Mouse (Mus musculus): ENCODE data around the gene Tcte2. TPM values are rescaled to one million over a fixed set of nuclear protein-coding genes. Genes with fewer than 3 reads are reported as not detected.
A peak's percentile ranks its signal among the peaks of the same experiment; 100 is the strongest.
"Not testable (repeated sequence)": the region's sequence is repeated elsewhere in the genome, so short reads cannot be mapped to it uniquely, and the experiment has no call there.

Gene Tcte2
- polyA plus RNA-seq, 1 experiment: 1.5 TPM

DNA sequence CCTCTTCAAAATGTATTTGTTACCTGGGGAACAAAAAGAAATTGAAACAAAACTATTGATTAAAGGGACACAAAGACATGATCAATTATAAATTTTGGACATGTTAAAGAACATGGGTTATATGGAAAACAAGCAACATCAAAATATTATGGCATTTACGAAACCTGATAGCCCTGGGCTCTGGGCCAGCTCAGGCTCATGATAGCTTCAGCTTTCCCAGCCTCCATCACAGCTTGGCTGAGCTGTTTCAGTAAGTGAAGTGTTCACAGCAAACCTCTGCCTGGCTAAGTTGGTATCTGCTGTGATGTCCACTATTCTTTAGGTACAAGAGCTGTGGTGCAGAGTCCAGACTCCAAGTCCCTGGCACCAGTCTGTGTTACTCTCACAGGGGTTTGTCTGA, 67.4 kb downstream of the Tcte2 start:
- no peak for DNase-seq (ENCODE audit: low read depth, low spot score)
- 49% methylated on average over 1 of the region's 1 CpGs for WGBS

DNA sequence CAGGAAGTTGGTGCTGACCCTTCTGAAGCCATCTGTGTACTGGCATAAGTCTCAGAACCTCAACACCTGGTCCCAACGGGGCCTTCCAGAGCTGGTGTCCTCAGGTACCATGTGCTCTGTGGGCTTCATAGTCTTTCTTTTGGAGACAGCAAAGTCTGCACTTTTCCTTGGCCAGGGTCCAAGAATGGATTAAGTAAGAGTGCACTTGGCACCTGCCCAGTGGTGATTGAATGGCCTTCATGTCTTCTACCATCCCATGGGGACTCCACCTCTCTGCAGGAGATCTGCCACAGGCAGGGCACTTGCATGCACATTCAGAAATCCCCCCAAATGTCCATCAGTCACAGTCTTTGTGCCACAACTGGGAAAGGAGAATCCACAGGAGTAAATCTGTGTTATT, 74.0 kb downstream of the Tcte2 start:
- no peak for DNase-seq (ENCODE audit: low read depth, low spot score)
- WGBS: 34% methylated on average over 1 of the region's 1 CpGs

DNA sequence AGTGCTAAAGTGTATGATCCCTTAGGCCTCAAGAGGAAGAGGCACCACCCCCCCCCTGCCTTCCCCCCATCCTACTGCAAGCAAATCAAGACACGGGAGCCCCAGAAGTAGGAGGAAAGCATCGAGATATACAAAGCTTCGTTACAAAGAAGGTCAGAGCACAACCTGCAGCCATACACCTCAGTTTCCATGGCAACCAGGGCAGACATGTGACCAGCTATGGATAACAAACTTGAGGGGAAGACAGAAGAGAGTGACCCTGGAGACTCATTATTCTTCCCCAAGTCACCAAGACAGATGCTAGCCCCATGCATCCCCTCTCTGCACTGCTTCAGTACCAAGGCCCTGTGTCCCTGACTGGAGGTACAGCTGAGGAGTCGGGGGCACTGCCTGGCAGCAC, 74.5 kb downstream of the Tcte2 start:
- 82% methylated on average over 4 of the region's 4 CpGs for WGBS
- no peak for DNase-seq (ENCODE audit: low read depth, low spot score)

DNA sequence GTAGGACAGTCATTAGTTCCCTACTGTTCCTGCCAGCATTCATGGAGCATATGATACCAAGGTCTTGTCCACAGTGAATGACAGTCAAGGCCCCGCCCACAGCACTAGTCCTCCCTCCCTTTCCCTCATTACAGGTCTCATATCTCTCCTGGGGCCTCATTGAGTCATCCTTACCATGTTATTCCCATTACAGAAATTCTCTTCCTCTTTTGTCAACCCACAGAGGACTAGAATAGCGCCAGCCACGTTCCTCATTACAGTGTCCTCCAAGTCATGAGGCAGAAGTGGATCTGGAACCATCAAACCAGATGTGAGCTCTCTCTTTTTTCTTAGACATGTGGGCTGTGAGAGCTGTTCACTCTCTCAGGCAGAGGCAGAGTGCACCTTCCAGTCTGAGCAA, 76.0 kb downstream of the Tcte2 start:
- 69% methylated on average over 3 of the region's 3 CpGs for WGBS
- DNase-seq (ENCODE audit: low read depth, low spot score): no peak

DNA sequence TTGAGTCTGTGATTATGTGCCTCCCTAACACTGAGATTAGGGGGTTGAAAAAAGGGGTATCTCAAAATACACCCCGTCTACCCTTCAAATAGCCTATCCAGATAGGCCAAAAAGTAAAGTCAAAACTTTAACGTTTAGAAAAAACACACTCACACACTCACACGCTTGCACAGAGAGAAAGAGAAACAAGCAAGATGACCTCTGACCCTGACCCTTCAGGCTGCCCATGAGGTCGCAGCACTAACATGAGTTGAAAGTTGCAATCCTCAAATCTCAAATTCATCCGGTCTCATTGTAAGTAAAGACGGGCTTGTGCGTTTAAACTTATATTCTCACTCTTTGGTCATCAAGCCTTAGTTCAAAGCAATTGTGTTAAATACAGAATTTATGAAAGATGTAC, 77.4 kb downstream of the Tcte2 start:
- DNase-seq (ENCODE audit: low read depth, low spot score): no peak
- 67% methylated on average over 7 of the region's 7 CpGs for WGBS

DNA sequence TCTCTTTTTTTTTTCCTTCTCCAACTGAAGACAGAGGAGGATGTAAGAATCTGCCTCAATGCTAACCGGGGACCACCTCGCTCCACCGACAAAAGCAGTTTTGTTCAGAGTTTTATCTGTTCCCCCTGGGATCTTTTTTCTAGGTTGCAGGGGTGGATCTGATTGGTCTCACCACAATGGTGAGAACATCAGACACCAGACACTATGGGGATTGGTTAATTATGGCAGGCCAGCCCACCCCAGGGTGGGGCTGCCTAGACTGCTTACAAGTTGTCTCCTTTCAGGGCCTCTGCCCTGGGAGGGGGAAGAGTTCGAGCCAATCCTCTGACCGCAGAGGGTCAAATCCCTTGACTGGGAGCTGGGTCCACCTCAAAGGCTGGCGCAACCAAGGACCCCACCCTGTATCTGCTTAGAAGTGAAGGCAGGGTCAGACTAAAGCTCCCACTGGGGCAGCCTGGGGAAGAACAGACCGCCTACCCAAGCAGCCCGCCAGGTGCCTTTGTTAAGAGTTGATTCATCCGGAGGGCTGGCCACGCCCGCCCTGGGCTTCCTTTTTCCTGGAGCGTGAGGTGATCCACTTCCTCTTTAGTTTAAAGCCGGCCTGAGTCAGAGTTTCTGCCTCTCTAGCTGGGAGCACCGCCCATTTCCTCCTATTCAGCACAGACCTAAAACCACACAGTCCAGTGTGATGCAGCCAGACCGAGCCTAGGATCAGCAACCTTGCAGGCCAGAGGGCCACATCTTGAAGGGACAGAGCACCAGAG, 78.0 kb downstream of the Tcte2 start:
- peak; percentile 88 for DNase-seq (ENCODE audit: low read depth, low spot score)
- WGBS: 9% methylated on average over 15 of the region's 15 CpGs

DNA sequence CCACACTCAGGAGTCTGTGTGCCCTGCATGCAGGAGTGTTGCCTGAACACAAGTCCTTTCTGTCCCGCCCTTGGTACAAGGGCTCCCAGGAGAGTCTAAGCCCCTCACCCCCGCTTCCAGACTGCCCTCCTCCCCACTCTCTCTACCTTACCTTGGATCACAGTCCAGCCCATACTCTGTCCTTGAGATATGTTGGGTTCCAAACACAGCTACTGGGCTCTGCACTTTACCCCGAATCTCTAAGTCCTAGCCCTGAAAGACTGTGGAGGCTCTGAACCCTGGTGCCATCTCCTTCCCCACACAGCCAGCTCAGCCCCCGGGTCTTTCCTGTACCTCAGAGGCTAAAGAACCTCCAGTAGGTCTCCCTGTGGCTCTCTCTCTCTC, 78.6 kb downstream of the Tcte2 start:
- WGBS: 24% methylated on average over 4 of the region's 4 CpGs
- no peak for DNase-seq (ENCODE audit: low read depth, low spot score)

DNA sequence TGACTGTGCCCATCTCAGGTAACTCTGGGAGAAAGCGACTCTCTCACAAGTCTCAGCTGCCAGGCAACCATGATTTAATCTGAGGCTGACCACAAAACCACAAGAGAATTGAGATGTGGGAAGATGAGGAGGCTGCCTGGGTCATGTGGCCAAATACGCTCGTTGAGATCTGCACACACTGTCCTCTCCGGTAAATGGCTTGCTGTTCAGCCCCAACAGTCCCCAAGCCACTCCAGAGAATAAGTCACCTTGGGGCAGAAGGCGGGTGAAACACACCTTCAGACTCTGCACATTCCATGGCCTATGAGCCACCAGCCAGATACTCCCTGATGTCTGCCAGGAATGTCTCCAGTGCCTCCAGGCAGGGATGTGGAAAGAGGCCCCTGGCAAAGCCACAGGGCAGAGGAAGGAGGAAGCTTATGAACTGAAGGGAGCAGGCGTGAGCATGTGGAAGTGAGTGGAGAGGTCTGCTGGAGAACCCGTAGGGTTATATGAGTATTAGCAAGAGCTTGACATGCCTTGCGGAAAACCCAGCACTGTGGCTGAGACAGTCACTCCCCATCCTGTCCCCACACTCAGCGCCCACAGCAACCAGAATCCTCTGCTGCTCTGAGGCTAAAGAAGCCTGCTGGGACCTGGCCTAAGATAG, 79.1 kb downstream of the Tcte2 start:
- WGBS: 23% methylated on average over 9 of the region's 9 CpGs

DNA sequence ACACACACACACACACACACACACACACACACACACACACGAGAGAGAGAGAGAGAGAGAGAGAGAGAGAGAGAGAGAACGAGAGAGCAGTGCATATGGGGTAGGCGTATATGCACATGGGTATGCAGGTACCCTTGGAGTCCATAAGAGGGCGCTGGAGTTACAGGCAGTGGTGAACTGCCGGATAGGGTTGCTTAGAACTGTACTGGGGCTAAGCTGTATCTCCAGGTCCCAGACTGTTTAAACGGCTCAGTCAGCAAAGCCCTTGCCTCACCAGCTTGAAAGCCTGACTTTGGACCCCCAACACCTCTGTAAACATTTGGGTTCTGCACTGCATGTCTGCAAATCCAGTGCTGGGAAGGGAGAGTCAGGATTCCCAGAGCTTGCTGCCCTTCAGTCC, 79.9 kb downstream of the Tcte2 start:
- DNase-seq (ENCODE audit: low read depth, low spot score): no peak
- WGBS: 78% methylated on average over 6 of the region's 6 CpGs

More for the DNA sequence above, 79.1 kb downstream of the Tcte2 start:
- DNase-seq (ENCODE audit: low read depth, low spot score): no peak

DNA sequence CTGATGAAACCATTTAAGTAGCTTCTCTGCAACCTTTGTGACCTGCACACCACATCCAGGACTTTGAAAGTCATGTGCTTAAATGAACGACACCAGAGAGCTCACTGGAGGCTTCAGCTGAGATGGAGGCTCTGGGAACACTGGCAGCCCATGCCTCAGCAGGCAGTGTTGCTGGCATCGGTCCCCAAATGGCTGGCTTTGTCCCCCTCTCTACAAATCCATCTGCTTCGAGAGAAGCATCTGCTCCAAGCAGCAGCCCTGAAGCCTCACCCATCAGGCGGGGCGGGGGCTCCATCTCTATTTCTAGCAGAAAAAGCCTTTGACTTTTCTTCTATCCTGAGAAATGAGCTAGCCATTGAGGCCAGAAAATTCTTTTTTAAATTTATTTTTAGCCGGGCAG, 80.5 kb downstream of the Tcte2 start:
- WGBS: 83% methylated on average over 6 of the region's 6 CpGs
- no peak for DNase-seq (ENCODE audit: low read depth, low spot score)

DNA sequence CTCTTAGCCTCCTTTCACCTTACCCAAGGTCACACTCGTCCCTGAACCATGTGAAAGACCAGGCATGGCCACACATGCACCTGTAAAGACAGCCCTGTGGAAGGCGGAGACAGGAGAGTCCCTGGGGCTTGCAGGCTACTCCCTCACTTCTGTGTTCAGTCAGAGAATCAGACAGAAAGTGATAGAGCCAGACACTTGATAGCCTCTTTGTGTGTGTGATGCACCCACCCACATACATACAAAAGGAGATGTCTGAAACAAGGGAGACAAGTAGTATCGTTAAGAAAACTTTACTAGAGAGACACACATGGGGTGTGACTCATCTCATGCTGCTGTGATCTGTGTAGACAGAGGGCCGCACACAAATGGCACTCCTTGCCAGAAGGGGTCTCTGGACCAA, 81.3 kb downstream of the Tcte2 start:
- 49% methylated on average over 4 of the region's 4 CpGs for whole genome bisulfite sequencing
- DNase-seq (ENCODE audit: low read depth, low spot score): no peak

DNA sequence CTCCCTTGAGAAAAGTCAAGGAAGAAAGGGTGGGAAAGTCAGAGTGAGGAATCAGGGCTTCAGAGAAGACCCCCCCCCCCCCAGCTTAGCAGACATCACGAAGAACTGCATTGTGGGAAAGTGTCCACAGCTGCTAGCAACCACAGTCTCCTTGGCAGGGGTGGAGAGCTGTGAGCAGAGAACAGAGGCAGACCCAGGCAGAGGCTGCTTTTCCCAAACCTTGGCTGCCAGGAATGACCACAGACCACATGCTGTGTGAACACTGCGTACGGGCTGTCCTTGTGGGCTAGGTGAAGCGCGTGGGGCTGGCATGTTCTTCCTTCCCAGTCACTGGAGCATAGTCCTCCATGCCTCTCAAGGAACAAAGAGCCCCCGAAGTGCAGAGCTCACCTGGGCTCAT, 81.9 kb downstream of the Tcte2 start:
- 92% methylated on average over 6 of the region's 6 CpGs for WGBS
- no peak for DNase-seq (ENCODE audit: low read depth, low spot score)

DNA sequence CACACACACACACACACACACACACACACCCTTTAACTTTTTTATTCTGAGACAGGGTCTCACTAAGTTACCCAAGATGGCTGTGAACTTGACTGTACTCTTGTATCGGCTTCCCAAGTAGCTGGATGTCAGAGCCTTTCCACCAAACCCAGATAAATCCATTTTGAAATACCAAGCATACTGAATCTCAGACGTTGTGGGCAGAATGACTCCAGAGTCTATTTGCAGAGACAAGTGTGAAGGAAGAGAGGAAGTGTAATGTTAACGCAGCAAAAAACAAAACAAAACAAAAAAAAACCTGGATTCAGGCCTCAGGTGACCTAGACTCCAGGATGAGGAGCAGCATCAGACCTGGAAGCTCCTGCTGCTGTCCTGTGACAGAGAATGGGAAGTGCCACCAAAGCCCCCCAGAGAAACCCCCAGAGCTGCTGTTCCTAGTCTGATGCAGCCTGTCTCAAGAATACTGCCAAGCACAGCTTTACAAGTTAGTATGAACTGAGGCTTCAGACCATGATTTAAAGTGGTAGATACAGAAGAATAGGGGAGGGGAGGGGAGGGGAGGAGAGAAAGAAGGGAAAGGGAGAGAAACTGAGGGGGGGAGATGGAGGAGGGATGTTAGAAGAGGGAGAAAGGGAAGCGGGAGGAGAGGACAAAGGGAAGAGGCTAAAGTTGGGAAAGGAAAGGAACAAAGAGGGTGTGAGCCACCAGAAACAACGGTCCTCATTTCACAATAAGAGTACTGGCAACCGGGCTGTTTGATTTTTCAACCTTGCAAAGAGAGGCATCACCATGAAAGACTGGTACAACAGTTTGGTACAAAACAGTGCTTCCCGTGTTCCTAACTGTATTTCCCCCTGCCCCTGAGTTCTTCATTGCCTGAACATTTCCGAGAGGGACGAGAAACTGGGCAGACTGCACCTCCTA, 84.1 kb downstream of the Tcte2 start:
- no peak for DNase-seq (ENCODE audit: low read depth, low spot score)
- WGBS: 61% methylated on average over 9 of the region's 9 CpGs

DNA sequence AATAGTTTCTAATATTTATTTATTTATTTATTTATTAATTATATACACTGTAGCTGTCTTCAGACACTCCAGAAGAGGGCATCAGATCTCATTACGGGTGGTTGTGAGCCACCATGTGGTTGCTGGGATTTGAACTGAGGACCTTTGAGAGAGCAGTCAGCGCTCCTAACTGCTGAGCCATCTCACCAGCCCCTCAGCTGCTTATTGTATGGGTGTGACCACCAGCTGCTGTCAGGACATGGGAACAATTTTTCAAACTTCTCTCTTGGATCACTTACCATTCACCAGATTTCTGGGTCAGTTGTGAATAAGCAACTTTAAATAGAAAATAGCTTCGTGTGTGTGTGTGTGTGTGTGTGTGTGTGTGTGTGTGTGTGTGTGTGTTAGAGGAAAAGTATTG, 85.5 kb downstream of the Tcte2 start:
- 88% methylated on average over 3 of the region's 3 CpGs for WGBS
- DNase-seq (ENCODE audit: low read depth, low spot score): not testable (repeated sequence)

DNA sequence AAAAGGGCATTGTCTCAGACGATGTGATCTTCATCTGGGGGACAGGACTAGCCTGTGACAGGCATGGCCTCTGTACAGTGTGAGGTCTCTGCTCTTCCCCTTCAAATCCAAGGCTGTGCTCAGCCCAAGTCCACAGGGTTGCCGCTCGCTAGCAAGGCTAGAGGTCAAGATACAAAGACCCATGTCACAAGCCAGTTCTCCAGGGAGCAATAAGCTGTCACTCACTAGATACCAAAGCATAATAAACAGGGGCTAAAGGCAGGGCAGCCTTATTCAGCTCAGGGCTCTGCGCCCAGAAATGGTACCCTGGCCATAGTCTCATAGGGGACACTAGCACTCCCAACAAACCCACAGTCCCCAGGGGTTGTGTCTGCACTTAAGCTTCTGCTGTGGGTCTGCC, 86.0 kb downstream of the Tcte2 start:
- no peak for DNase-seq (ENCODE audit: low read depth, low spot score)
- WGBS: 83% methylated on average over 4 of the region's 4 CpGs

DNA sequence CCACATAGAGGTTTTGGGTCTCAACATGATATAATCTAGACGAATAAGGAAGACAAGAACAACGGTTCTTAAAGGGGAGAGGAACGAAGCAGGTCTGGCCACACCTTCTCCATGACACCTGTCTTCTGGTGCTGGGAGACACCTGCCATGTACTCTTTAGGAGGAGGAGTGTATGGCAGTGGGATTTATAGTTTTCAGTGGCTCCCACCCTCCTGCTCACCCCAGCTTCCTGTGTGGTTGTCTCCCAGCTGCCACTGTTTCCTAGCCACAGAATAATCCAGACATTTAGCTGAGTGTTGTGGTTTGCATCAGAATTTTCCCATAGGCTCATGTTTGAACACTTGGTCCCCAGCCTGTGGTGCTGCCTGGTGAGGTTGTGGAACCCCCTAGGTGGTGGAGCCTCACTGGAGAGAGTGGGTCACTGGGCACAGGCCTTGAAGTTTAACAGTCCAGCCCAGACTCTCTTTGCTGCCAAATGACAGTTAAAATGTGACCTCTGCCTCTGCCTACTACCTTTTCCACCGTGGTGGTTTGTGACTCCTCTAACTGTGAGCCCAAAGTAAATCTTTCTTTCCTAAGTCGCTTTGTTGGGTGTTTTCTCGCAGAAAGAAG, 86.8 kb downstream of the Tcte2 start:
- DNase-seq (ENCODE audit: low read depth, low spot score): no peak
- WGBS: 33% methylated on average over 6 of the region's 6 CpGs

DNA sequence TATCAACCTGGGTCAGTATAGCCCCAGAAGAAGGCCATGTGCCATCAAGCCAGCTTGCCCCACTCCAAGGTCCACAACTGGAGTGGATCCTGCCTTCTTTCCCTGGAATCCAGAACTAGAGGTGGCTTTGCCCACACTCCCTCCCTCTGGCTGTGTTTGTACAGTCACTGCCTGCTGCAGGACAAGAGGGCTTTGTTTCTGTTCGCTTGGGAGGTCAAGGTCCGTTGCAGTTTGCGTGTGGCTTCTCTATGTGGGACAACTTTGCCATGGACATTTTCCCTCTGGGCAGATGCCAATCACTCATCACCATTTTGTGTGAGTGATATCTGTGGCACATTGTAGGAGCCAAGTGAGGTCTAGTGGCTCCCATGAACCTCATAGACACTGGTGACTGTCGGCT, 89.9 kb downstream of the Tcte2 start:
- 35% methylated on average over 4 of the region's 4 CpGs for WGBS
- DNase-seq (ENCODE audit: low read depth, low spot score): no peak

DNA sequence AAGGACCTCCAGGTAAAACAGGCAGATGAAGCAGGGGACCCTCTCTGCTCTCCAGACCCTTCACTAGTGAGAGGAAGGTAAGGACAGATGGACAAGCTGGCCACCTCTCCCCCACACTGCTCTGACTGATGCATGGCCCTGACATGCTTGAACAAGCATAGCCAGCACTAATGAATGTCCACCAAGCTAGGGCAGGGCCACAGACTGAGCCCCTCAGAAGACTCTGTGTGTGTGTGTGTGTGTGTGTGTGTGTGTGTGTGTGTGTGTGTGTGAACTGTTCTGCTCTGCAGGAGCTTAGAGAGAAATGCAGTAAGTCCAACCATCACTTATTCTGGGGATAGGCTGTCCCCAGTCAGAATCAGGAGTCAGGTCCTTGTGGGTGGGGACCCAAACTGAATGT, 91.4 kb downstream of the Tcte2 start:
- no peak for DNase-seq (ENCODE audit: low read depth, low spot score)

DNA sequence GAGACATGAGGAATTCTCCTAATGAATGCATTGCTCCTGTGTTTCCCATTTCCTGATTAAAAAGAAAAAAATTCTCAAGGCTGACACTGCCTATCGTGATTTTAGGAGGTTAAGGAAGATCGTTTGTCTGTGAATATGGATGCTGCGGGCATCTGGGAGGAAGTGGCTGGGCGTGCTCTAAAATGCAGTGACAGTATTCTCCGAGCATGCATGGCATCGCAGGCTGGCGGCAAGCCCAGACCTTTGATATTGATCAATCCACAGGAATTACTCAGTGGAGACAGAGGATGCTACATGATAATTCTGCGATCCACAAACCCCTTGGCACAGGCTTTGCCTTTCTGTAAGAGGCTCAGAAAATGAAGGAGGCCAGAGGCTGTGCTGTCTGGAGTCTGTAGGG, 92.4 kb downstream of the Tcte2 start:
- DNase-seq (ENCODE audit: low read depth, low spot score): no peak
- WGBS: 11% methylated on average over 8 of the region's 8 CpGs

All from large intestine, adult 2 months (tissue).